Mouse (Mus musculus) C2C12 (cell line): ENCODE data around the gene Cox7a1.

Experiments
- CEBPB ChIP-seq: IDR thresholded peaks from one replicate; pipeline ENCODE4 v1.6.1; 2011; ENCODE audit warnings: low read depth, mild to moderate bottlenecking, control low read depth, moderate library complexity
- CTCF ChIP-seq: IDR thresholded peaks from one replicate; pipeline ENCODE4 v1.5.1; 2011; ENCODE audit not compliant: control insufficient read depth, insufficient read depth, insufficient read length
- FOSL1 ChIP-seq: IDR thresholded peaks from one replicate; pipeline ENCODE4 v1.8.0; 2011; ENCODE audit warnings: mild to moderate bottlenecking, low read length; ENCODE audit not compliant: poor library complexity, insufficient read depth, severe bottlenecking
- MAX ChIP-seq: IDR thresholded peaks from one replicate; pipeline ENCODE4 v1.6.1; 2011; ENCODE audit warnings: mild to moderate bottlenecking, control low read depth
- MYOD1 ChIP-seq: IDR thresholded peaks from one replicate; pipeline ENCODE4 v1.6.1; 2011; ENCODE audit warnings: low read depth; ENCODE audit not compliant: control insufficient read depth, insufficient read length
- MYOG ChIP-seq: IDR thresholded peaks from one replicate; pipeline ENCODE4 v1.6.1; 2011; ENCODE audit not compliant: control insufficient read depth, insufficient read length; ENCODE audit errors: extremely low read depth
- USF1 ChIP-seq: IDR thresholded peaks from one replicate; pipeline ENCODE4 v1.6.1; 2011; ENCODE audit warnings: low read depth, mild to moderate bottlenecking, control low read depth, moderate library complexity

DNA sequence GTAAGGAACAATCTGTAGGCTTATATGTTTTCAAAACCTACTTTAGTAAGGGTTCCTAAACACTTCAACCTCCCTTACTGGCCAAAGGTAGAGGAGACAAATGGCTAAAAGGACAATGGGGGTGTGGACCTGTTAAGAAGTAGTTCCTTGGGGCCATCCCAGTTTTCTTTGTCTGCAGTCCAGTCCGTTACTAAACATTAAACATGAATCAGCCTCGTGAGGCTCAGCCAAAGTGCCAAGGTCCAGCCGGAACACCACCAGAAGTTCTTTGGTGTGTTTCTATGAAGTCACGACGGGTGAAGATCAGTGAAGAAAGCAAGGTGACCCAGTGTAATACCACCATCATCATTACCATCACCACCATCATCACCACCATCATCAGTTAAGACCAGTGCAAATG is 36.9 kb upstream of the Cox7a1 start:
- TF ChIP-seq CEBPB (no peak), USF1 (no peak), CTCF (no peak), MYOG (no peak), MAX (no peak), MYOD1 (no peak), FOSL1 (no peak)
